Mouse (Mus musculus): ENCODE measurements around the gene Smim12. TPM values are rescaled to one million over a fixed set of nuclear protein-coding genes. Genes with fewer than 3 reads are reported as not detected.

Smim12 gene
- polyA plus RNA-seq, 1 experiment from 2014 or later: 45.7 TPM

- 18% methylated on average over 27 of the region's 28 CpGs for WGBS
- peaks cover 30% of the 10 kb centered on the region for H3K27me3 ChIP-seq (replicated peaks; ENCODE audit: control insufficient read depth, insufficient read depth, low read length)
- no peak overlapping the region for H3K9ac ChIP-seq (ENCODE audit: low read depth, low read length)
- no peak for DNase-seq (ENCODE audit: low spot score)
- H3K36me3 ChIP-seq (ENCODE audit: control insufficient read depth, insufficient read depth, low read length): no peaks in the 10 kb centered on the region
- H3K4me1 ChIP-seq (ENCODE audit: control insufficient read depth, insufficient read depth, low read length): no peaks in the 10 kb centered on the region
- ATAC-seq (ENCODE audit: low read depth): no peak
- H3K4me3 ChIP-seq (ENCODE audit: low read depth, low read length): no peak overlapping the region
- no peaks in the 10 kb centered on the region for H3K9me3 ChIP-seq (ENCODE audit: control insufficient read depth, low read length)
- H3K27ac ChIP-seq (replicated peaks; ENCODE audit: low read depth, low read length): no peak overlapping the region
- no peak overlapping the region for H3K4me2 ChIP-seq (ENCODE audit: low read depth, low read length)
Measured at GRCm38 (mm10) chr4:127214510-127214909, 29.1 kb upstream of the Smim12 start.

GRCm38 (mm10) chr4:127215103-127215502 is 28.5 kb upstream of the Smim12 start:
- no peaks in the 10 kb centered on the region for H3K36me3 ChIP-seq (ENCODE audit: control insufficient read depth, insufficient read depth, low read length)
- no peak overlapping the region for H3K27ac ChIP-seq (replicated peaks; ENCODE audit: low read depth, low read length)
- no peak overlapping the region for H3K9ac ChIP-seq (ENCODE audit: low read depth, low read length)
- H3K9me3 ChIP-seq (ENCODE audit: control insufficient read depth, low read length): no peaks in the 10 kb centered on the region
- 46% methylated on average over 11 of the region's 11 CpGs for WGBS
- no peak overlapping the region for H3K4me3 ChIP-seq (ENCODE audit: low read depth, low read length)
- H3K4me2 ChIP-seq (ENCODE audit: low read depth, low read length): no peak overlapping the region
- H3K4me1 ChIP-seq (ENCODE audit: control insufficient read depth, insufficient read depth, low read length): no peaks in the 10 kb centered on the region
- DNase-seq (ENCODE audit: low spot score) (no peak), ATAC-seq (ENCODE audit: low read depth) (no peak)
- H3K27me3 ChIP-seq (replicated peaks; ENCODE audit: control insufficient read depth, insufficient read depth, low read length): peaks cover 30% of the 10 kb centered on the region

- no peak overlapping the region for H3K9ac ChIP-seq (ENCODE audit: low read depth, low read length)
- no peaks in the 10 kb centered on the region for H3K36me3 ChIP-seq (ENCODE audit: control insufficient read depth, insufficient read depth, low read length)
- 71% methylated on average over 6 of the region's 9 CpGs for WGBS
- H3K27ac ChIP-seq (replicated peaks; ENCODE audit: low read depth, low read length): no peak overlapping the region
- H3K27me3 ChIP-seq (replicated peaks; ENCODE audit: control insufficient read depth, insufficient read depth, low read length): peaks cover 30% of the 10 kb centered on the region
- no peak overlapping the region for H3K4me3 ChIP-seq (ENCODE audit: low read depth, low read length)
- no peak overlapping the region for H3K4me2 ChIP-seq (ENCODE audit: low read depth, low read length)
- DNase-seq (ENCODE audit: low spot score) (no peak), ATAC-seq (ENCODE audit: low read depth) (no peak)
- no peaks in the 10 kb centered on the region for H3K9me3 ChIP-seq (ENCODE audit: control insufficient read depth, low read length)
- H3K4me1 ChIP-seq (ENCODE audit: control insufficient read depth, insufficient read depth, low read length): no peaks in the 10 kb centered on the region
Measured at GRCm38 (mm10) chr4:127215799-127216198, 27.8 kb upstream of the Smim12 start.

GRCm38 (mm10) chr4:127216251-127216651 is 27.3 kb upstream of the Smim12 start:
- Histone ChIP-seq H3K9me3 (ENCODE audit: control insufficient read depth, low read length) (no peaks in the 10 kb centered on the region), H3K27ac (replicated peaks; ENCODE audit: low read depth, low read length) (no peak overlapping the region), H3K9ac (ENCODE audit: low read depth, low read length) (no peak overlapping the region), H3K27me3 (replicated peaks; ENCODE audit: control insufficient read depth, insufficient read depth, low read length) (peaks cover 30% of the 10 kb centered on the region), H3K4me3 (ENCODE audit: low read depth, low read length) (no peak overlapping the region), H3K4me2 (ENCODE audit: low read depth, low read length) (no peak overlapping the region), H3K36me3 (ENCODE audit: control insufficient read depth, insufficient read depth, low read length) (no peaks in the 10 kb centered on the region), H3K4me1 (ENCODE audit: control insufficient read depth, insufficient read depth, low read length) (no peaks in the 10 kb centered on the region)
- ATAC-seq (ENCODE audit: low read depth): no peak
- WGBS: 82% methylated on average over 4 of the region's 4 CpGs
- DNase-seq (ENCODE audit: low spot score): no peak

- H3K27me3 ChIP-seq (replicated peaks; ENCODE audit: control insufficient read depth, insufficient read depth, low read length): peaks cover 30% of the 10 kb centered on the region
- ATAC-seq (ENCODE audit: low read depth) (no peak), DNase-seq (ENCODE audit: low spot score) (no peak)
- no peak overlapping the region for H3K9ac ChIP-seq (ENCODE audit: low read depth, low read length)
- 75% methylated on average over 11 of the region's 11 CpGs for WGBS
- no peaks in the 10 kb centered on the region for H3K9me3 ChIP-seq (ENCODE audit: control insufficient read depth, low read length)
- no peak overlapping the region for H3K4me3 ChIP-seq (ENCODE audit: low read depth, low read length)
- H3K36me3 ChIP-seq (ENCODE audit: control insufficient read depth, insufficient read depth, low read length): no peaks in the 10 kb centered on the region
- H3K4me1 ChIP-seq (ENCODE audit: control insufficient read depth, insufficient read depth, low read length): no peaks in the 10 kb centered on the region
- H3K27ac ChIP-seq (replicated peaks; ENCODE audit: low read depth, low read length): no peak overlapping the region
- H3K4me2 ChIP-seq (ENCODE audit: low read depth, low read length): no peak overlapping the region
Measured at GRCm38 (mm10) chr4:127217048-127217447, 26.5 kb upstream of the Smim12 start.

GRCm38 (mm10) chr4:127223291-127223690 is 20.3 kb upstream of the Smim12 start:
- Histone ChIP-seq H3K4me1 (ENCODE audit: control insufficient read depth, insufficient read depth, low read length) (no peaks in the 10 kb centered on the region), H3K9ac (ENCODE audit: low read depth, low read length) (no peak overlapping the region), H3K36me3 (ENCODE audit: control insufficient read depth, insufficient read depth, low read length) (no peaks in the 10 kb centered on the region), H3K27ac (replicated peaks; ENCODE audit: low read depth, low read length) (no peak overlapping the region), H3K4me2 (ENCODE audit: low read depth, low read length) (no peak overlapping the region), H3K27me3 (replicated peaks; ENCODE audit: control insufficient read depth, insufficient read depth, low read length) (peaks cover 58% of the 10 kb centered on the region), H3K9me3 (ENCODE audit: control insufficient read depth, low read length) (no peaks in the 10 kb centered on the region), H3K4me3 (ENCODE audit: low read depth, low read length) (no peak overlapping the region)
- DNase-seq (ENCODE audit: low spot score): no peak
- no peak for ATAC-seq (ENCODE audit: low read depth)
- WGBS: 24% methylated on average over 10 of the region's 10 CpGs

GRCm38 (mm10) chr4:127223755-127224154 is 19.8 kb upstream of the Smim12 start:
- no peak for DNase-seq (ENCODE audit: low spot score)

GRCm38 (mm10) chr4:127224444-127225100 is 19.0 kb upstream of the Smim12 start:
- H3K4me3 ChIP-seq (ENCODE audit: low read depth, low read length): no peak overlapping the region
- peaks cover 58% of the 10 kb centered on the region for H3K27me3 ChIP-seq (replicated peaks; ENCODE audit: control insufficient read depth, insufficient read depth, low read length)

More at GRCm38 (mm10) chr4:127223755-127224154, 19.8 kb upstream of the Smim12 start:
- ATAC-seq (ENCODE audit: low read depth): no peak
- Histone ChIP-seq H3K9ac (ENCODE audit: low read depth, low read length) (no peak overlapping the region), H3K27me3 (replicated peaks; ENCODE audit: control insufficient read depth, insufficient read depth, low read length) (peaks cover 58% of the 10 kb centered on the region), H3K27ac (replicated peaks; ENCODE audit: low read depth, low read length) (no peak overlapping the region), H3K4me3 (ENCODE audit: low read depth, low read length) (no peak overlapping the region), H3K4me2 (ENCODE audit: low read depth, low read length) (no peak overlapping the region), H3K9me3 (ENCODE audit: control insufficient read depth, low read length) (no peaks in the 10 kb centered on the region), H3K36me3 (ENCODE audit: control insufficient read depth, insufficient read depth, low read length) (no peaks in the 10 kb centered on the region), H3K4me1 (ENCODE audit: control insufficient read depth, insufficient read depth, low read length) (no peaks in the 10 kb centered on the region)
- 64% methylated on average over 4 of the region's 4 CpGs for WGBS

GRCm38 (mm10) chr4:127226067-127226466 is 17.5 kb upstream of the Smim12 start:
- Histone ChIP-seq H3K4me2 (ENCODE audit: low read depth, low read length) (no peak overlapping the region), H3K27ac (replicated peaks; ENCODE audit: low read depth, low read length) (no peak overlapping the region), H3K27me3 (replicated peaks; ENCODE audit: control insufficient read depth, insufficient read depth, low read length) (peaks cover 58% of the 10 kb centered on the region), H3K36me3 (ENCODE audit: control insufficient read depth, insufficient read depth, low read length) (no peaks in the 10 kb centered on the region), H3K4me1 (ENCODE audit: control insufficient read depth, insufficient read depth, low read length) (no peaks in the 10 kb centered on the region), H3K9me3 (ENCODE audit: control insufficient read depth, low read length) (no peaks in the 10 kb centered on the region), H3K9ac (ENCODE audit: low read depth, low read length) (no peak overlapping the region), H3K4me3 (ENCODE audit: low read depth, low read length) (no peak overlapping the region)
- 33% methylated on average over 4 of the region's 4 CpGs for WGBS
- DNase-seq (ENCODE audit: low spot score) (no peak), ATAC-seq (ENCODE audit: low read depth) (no peak)

More at GRCm38 (mm10) chr4:127224444-127225100, 19.0 kb upstream of the Smim12 start:
- no peaks in the 10 kb centered on the region for H3K9me3 ChIP-seq (ENCODE audit: control insufficient read depth, low read length)
- no peak overlapping the region for H3K4me2 ChIP-seq (ENCODE audit: low read depth, low read length)
- no peaks in the 10 kb centered on the region for H3K4me1 ChIP-seq (ENCODE audit: control insufficient read depth, insufficient read depth, low read length)
- 15% methylated on average over 19 of the region's 19 CpGs for WGBS
- H3K9ac ChIP-seq (ENCODE audit: low read depth, low read length): no peak overlapping the region; the same call in 1 of the 2 replicates
- no peak overlapping the region for H3K27ac ChIP-seq (replicated peaks; ENCODE audit: low read depth, low read length)
- no peaks in the 10 kb centered on the region for H3K36me3 ChIP-seq (ENCODE audit: control insufficient read depth, insufficient read depth, low read length)
- DNase-seq (ENCODE audit: low spot score): no peak
- no peak for ATAC-seq (ENCODE audit: low read depth)

All from embryonic facial prominence, embryonic 14.5 days (tissue).